Mouse (Mus musculus): ENCODE measurements around the gene Ptpn3. TPM values are rescaled to one million over a fixed set of nuclear protein-coding genes. Genes with fewer than 3 reads are reported as not detected.
A peak's percentile ranks its signal among the peaks of the same experiment; 100 is the strongest.

Ptpn3 gene
- total RNA-seq, 2 experiments from 2014 or later: 68.4 to 77.7 TPM

- intact Hi-C loops (cut with DNase I): no loop called here
- DNase-seq (ENCODE audit: extremely low spot score in 1 of 2, low spot score in 2 of 2): no peak
- no peak for TF ChIP-seq CTCF (IDR thresholded peaks at IDR 0.05)
Measured at GRCm38 (mm10) chr4:57156549-57157169, 145.0 kb downstream of the Ptpn3 start.

GRCm38 (mm10) chr4:57153838-57154237 lies 147.8 kb downstream of the Ptpn3 start:
- no peak for DNase-seq (ENCODE audit: extremely low spot score in 1 of 2, low spot score in 2 of 2)
- H3K4me3 ChIP-seq: no peak overlapping the region
- intact Hi-C loops (cut with DNase I): no loop called here
- no peak for TF ChIP-seq CTCF (IDR thresholded peaks at IDR 0.05)
- no peak overlapping the region for H3K27ac ChIP-seq

More at GRCm38 (mm10) chr4:57156549-57157169, 145.0 kb downstream of the Ptpn3 start:
- H3K4me3 ChIP-seq: no peak overlapping the region
- no peak overlapping the region for H3K27ac ChIP-seq

GRCm38 (mm10) chr4:57153068-57153835 lies 148.4 kb downstream of the Ptpn3 start:
- no peak overlapping the region for H3K27ac ChIP-seq
- no peak for DNase-seq (ENCODE audit: extremely low spot score in 1 of 2, low spot score in 2 of 2)
- H3K4me3 ChIP-seq: no peak overlapping the region
- intact Hi-C loops (cut with DNase I): no loop called here
- no peak for TF ChIP-seq CTCF (IDR thresholded peaks at IDR 0.05)

- intact Hi-C loops (cut with DNase I): loop anchor here (10.0 kb wide), 1 partner anchor 127 kb away; no protein-coding TSS in a partner anchor
- Histone ChIP-seq H3K27ac (no peak overlapping the region), H3K4me3 (no peak overlapping the region)
- DNase-seq (ENCODE audit: extremely low spot score in 1 of 2, low spot score in 2 of 2): no peak
- TF ChIP-seq CTCF (IDR thresholded peaks at IDR 0.05): no peak
Measured at GRCm38 (mm10) chr4:57148182-57148581, 153.5 kb downstream of the Ptpn3 start.

- H3K4me3 ChIP-seq: peak within 1 kb of the TSS; percentile 71
- intact Hi-C loops (cut with DNase I): loop anchor here (1.0 to 10.0 kb wide), 3 partner anchors 78 to 132 kb away; no protein-coding TSS in a partner anchor
- peak; percentile 90 for TF ChIP-seq CTCF (IDR thresholded peaks at IDR 0.05)
- H3K27ac ChIP-seq: peak within 1 kb of the TSS; percentile 53; the same call in 1 of the 2 replicates
- DNase-seq (ENCODE audit: extremely low spot score in 1 of 2, low spot score in 2 of 2): peak; percentile 85 to 88
Measured at GRCm38 (mm10) chr4:57143026-57143937, 158.4 kb downstream of the Ptpn3 start, which contains the start of gene Epb41l4b. Gene Epb41l4b (minus strand): TSS chr4:57143437.

- DNase-seq (ENCODE audit: extremely low spot score in 1 of 2, low spot score in 2 of 2): peak in 1 of 2 experiments; percentile 40
- peak overlapping the region; percentile 53; the same call in 1 of the 2 replicates for H3K27ac ChIP-seq
- intact Hi-C loops (cut with DNase I): loop anchor here (1.0 to 10.0 kb wide), 3 partner anchors 77 to 132 kb away; no protein-coding TSS in a partner anchor
- H3K4me3 ChIP-seq: peak overlapping the region; percentile 71
- no peak for TF ChIP-seq CTCF (IDR thresholded peaks at IDR 0.05)
Measured at GRCm38 (mm10) chr4:57142374-57143025, 159.1 kb downstream of the Ptpn3 start.

GRCm38 (mm10) chr4:57141908-57142361 lies 159.7 kb downstream of the Ptpn3 start:
- TF ChIP-seq CTCF (IDR thresholded peaks at IDR 0.05): no peak
- peak overlapping the region; percentile 53; the same call in 1 of the 2 replicates for H3K27ac ChIP-seq
- peak overlapping the region; percentile 71 for H3K4me3 ChIP-seq
- DNase-seq (ENCODE audit: extremely low spot score in 1 of 2, low spot score in 2 of 2): peak; percentile 29 to 50
- intact Hi-C loops (cut with DNase I): loop anchor here (2.0 to 10.0 kb wide), 2 partner anchors 125 to 133 kb away; no protein-coding TSS in a partner anchor

- DNase-seq (ENCODE audit: extremely low spot score in 1 of 2, low spot score in 2 of 2): peak in 1 of 2 experiments; percentile 28
- H3K4me3 ChIP-seq: peak overlapping the region; percentile 71
- intact Hi-C loops (cut with DNase I): loop anchor here (10.0 kb wide), 1 partner anchor 134 kb away; no protein-coding TSS in a partner anchor
- peak overlapping the region; percentile 53 for H3K27ac ChIP-seq
- TF ChIP-seq CTCF (IDR thresholded peaks at IDR 0.05): no peak
Measured at GRCm38 (mm10) chr4:57140992-57141717, 160.5 kb downstream of the Ptpn3 start.

Other genes starting within 250 kb of the Ptpn3 start
- gene Epb41l4b, start 158.4 kb downstream of the Ptpn3 start, total RNA-seq (2021): 10 to 100 TPM; 37.7 to 42.8 TPM
- gene Palm2, start 132.4 kb upstream of the Ptpn3 start, total RNA-seq (2021): 10 to 100 TPM; 60.4 to 64.3 TPM